Mouse (Mus musculus) effector memory CD4-positive, alpha-beta T cell, adult 7 months (primary cell): ENCODE data around the gene Fbln7. TPM values are rescaled to one million over a fixed set of nuclear protein-coding genes. Genes with fewer than 3 reads are reported as not detected.

Experiments used
- polyA plus RNA-seq: library from polyadenylated mRNA; unstranded; fragments of 100-300 nt; shearing (Covaris generic); gene quantifications from one replicate; pipeline ENCODE4 v1.2.1, GENCODE M21; 2017

Fbln7 gene
- polyA plus RNA-seq = 0.13 TPM

GRCm38 (mm10) chr2:128862636-128863035, at the start of gene Fbln7:
TSS of gene Fbln7 (plus strand) at chr2:128862981.

GRCm38 (mm10) chr2:128817786-128818681, 44.7 kb upstream of the Fbln7 start, which contains the start of gene Tmem87b:
TSS of gene Tmem87b (plus strand) at chr2:128818118.

GRCm38 (mm10) chr2:128943538-128944528, 81.1 kb downstream of the Fbln7 start, which contains the start of gene Zc3h8:
TSS of gene Zc3h8 (minus strand) at chr2:128944077.

Other genes starting within 250 kb of the Fbln7 start
- 81.4 TPM for gene Anapc1, start 175.6 kb upstream of the Fbln7 start, polyA plus RNA-seq
- gene Mertk, start 164.0 kb upstream of the Fbln7 start, polyA plus RNA-seq = 0.11 TPM
- 33.5 TPM for gene Tmem87b, start 44.9 kb upstream of the Fbln7 start, polyA plus RNA-seq
- gene Zc3h8, start 81.1 kb downstream of the Fbln7 start, polyA plus RNA-seq = 8.0 TPM
- gene Zc3h6, start 104.4 kb downstream of the Fbln7 start, polyA plus RNA-seq = 9.2 TPM
- gene Gm10762, start 104.7 kb downstream of the Fbln7 start, polyA plus RNA-seq = 5.2 TPM
- gene Vinac1, start 185.2 kb downstream of the Fbln7 start, polyA plus RNA-seq = not detected
- gene Ttl, start 203.0 kb downstream of the Fbln7 start, polyA plus RNA-seq = 2.3 TPM
- 25.5 TPM for gene Polr1b, start 238.0 kb downstream of the Fbln7 start, polyA plus RNA-seq